Mouse (Mus musculus) liver, postnatal 0 days (tissue): ENCODE measurements around the gene Cav2. TPM values are rescaled to one million over a fixed set of nuclear protein-coding genes. Genes with fewer than 3 reads are reported as not detected.
A peak's percentile ranks its signal among the peaks of the same experiment; 100 is the strongest.

Experiments
- ATAC-seq: fragments of 200-750 bp; cut with Nextera tagmentation; 2 replicates; pipeline ENCODE4 v1.8.0; 2017; ENCODE audit warnings: mild to moderate bottlenecking, moderate library complexity
- DNase-seq: peaks from one replicate; pipeline ENCODE4 v3.0.0-alpha.2; 2016
- H3K27ac ChIP-seq: fragments of 300-500 bp; sonication (generic); 2 replicates; pipeline ENCODE4 v1.5.1; 2014; ENCODE audit warnings: antibody characterized with exemption, moderate library complexity, mild to moderate bottlenecking, low read depth
- H3K27me3 ChIP-seq: fragments of 300-500 bp; sonication (generic); 2 replicates; pipeline ENCODE4 v1.6.1; 2014; ENCODE audit warnings: low read length, control low read depth, mixed read lengths; ENCODE audit not compliant: insufficient read depth
- H3K36me3 ChIP-seq: fragments of 300-500 bp; sonication (generic); replicated peaks from 2 replicates; pipeline ENCODE4 v1.6.1; 2014; ENCODE audit warnings: mild to moderate bottlenecking, control low read depth, low read length, moderate library complexity, mixed read lengths; ENCODE audit not compliant: insufficient read depth
- H3K4me1 ChIP-seq: fragments of 300-500 bp; sonication (generic); 2 replicates; pipeline ENCODE4 v1.6.1; 2014; ENCODE audit warnings: antibody characterized with exemption, mild to moderate bottlenecking, control low read depth; ENCODE audit not compliant: insufficient read depth
- H3K4me2 ChIP-seq: fragments of 300-500 bp; sonication (generic); 2 replicates; pipeline ENCODE4 v1.6.1; 2014; ENCODE audit warnings: low read depth, mild to moderate bottlenecking, low read length, moderate library complexity, mixed read lengths
- H3K4me3 ChIP-seq: fragments of 300-500 bp; sonication (generic); 2 replicates; pipeline ENCODE4 v1.5.1; 2014; ENCODE audit warnings: low read depth, low read length
- H3K9ac ChIP-seq: fragments of 300-500 bp; sonication (generic); replicated peaks from 2 replicates; pipeline ENCODE4 v1.6.1; 2014; ENCODE audit warnings: mild to moderate bottlenecking, moderate library complexity
- H3K9me3 ChIP-seq: fragments of 300-500 bp; sonication (generic); 2 replicates; pipeline ENCODE4 v1.6.1; 2016; ENCODE audit warnings: mild to moderate bottlenecking, control low read depth, low read length, mixed read lengths
- CTCF ChIP-seq: sonication (generic); IDR thresholded peaks from 2 replicates; pipeline ENCODE4 v1.5.1; 2016; ENCODE audit warnings: antibody characterized with exemption, low read depth
- EP300 ChIP-seq: IDR thresholded peaks from 2 replicates; pipeline ENCODE4 v1.6.1; 2016; ENCODE audit warnings: antibody characterized with exemption, low read depth, mild to moderate bottlenecking
- WGBS: fragments of 180-500 bp; shearing (Covaris S2); extraction: QIAGEN DNeasy Blood & Tissue Kit; methylation state at CpG from one replicate; pipeline ENCODE4 v1.1.7; 2014; ENCODE audit not compliant: insufficient replicate concordance; 5-methylcytosine and 5-hydroxymethylcytosine counted together
- polyA plus RNA-seq: library from polyadenylated mRNA; unstranded; fragments of >200 nt; fragmentation: Nextera tagmentation; extraction: Ambion mirVana; gene quantifications from 2 replicates; pipeline ENCODE4 v1.2.1, GENCODE M21; 2015

The Cav2 gene
- 4.5 and 4.7 TPM in 2 replicates for polyA plus RNA-seq

- Histone ChIP-seq H3K27me3 (no peaks in the 10 kb centered on the region), H3K36me3 (no peaks in the 10 kb centered on the region), H3K4me3 (peak within 1 kb of the TSS; percentile 56), H3K9me3 (no peaks in the 10 kb centered on the region), H3K9ac (peak within 1 kb of the TSS; percentile 55), H3K4me1 (peaks cover 10% of the 10 kb centered on the region; the same call in 1 of the 2 replicates), H3K4me2 (peak within 1 kb of the TSS; percentile 90), H3K27ac (peak within 1 kb of the TSS; percentile 61)
- DNase-seq (peak; percentile 61), ATAC-seq (peak; percentile 75)
- WGBS: 2% methylated on average over 39 of the region's 40 CpGs
- TF ChIP-seq EP300 (no peak), CTCF (no peak)
These were observed at the start of gene Cav2 for GRCm38 (mm10) chr6:17280939-17281756. TSS of gene Cav2 (plus strand) at chr6:17281185.

- DNase-seq (no peak), ATAC-seq (no peak)
- TF ChIP-seq EP300 (no peak), CTCF (no peak)
- Histone ChIP-seq H3K36me3 (no peaks in the 10 kb centered on the region), H3K4me2 (no peak overlapping the region), H3K9ac (no peak overlapping the region), H3K4me1 (no peaks in the 10 kb centered on the region), H3K9me3 (no peaks in the 10 kb centered on the region), H3K4me3 (no peak overlapping the region), H3K27me3 (no peaks in the 10 kb centered on the region), H3K27ac (no peak overlapping the region)
- 80% methylated on average over 1 of the region's 1 CpGs for WGBS
These were observed 41.3 kb upstream of the Cav2 start for GRCm38 (mm10) chr6:17239693-17240092.

- Histone ChIP-seq H3K4me3 (no peak overlapping the region), H3K9ac (no peak overlapping the region), H3K4me1 (no peaks in the 10 kb centered on the region), H3K27me3 (no peaks in the 10 kb centered on the region), H3K27ac (no peak overlapping the region), H3K36me3 (no peaks in the 10 kb centered on the region), H3K9me3 (no peaks in the 10 kb centered on the region), H3K4me2 (no peak overlapping the region)
- TF ChIP-seq EP300 (no peak), CTCF (no peak)
- ATAC-seq: no peak
- no peak for DNase-seq
- WGBS: 92% methylated on average over 1 of the region's 1 CpGs
These were observed 40.0 kb upstream of the Cav2 start for GRCm38 (mm10) chr6:17241013-17241412.

DNA sequence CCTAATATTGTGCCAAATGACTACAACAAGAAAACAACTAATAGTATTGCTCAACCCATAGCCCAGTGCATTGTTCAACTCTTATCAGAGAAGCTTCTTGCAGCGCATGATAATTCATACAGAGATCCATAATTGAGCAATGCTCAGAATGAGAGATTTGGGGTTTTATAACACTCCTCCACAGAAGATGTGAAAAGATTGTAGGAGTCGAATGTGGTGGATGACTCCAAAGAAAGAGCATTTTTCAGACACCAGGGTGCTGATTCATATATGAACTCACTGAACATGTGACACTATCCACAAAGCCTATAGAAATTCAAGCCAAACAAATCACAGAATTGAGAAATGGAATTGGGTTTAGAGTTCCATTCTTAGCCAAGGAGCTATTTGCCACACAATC, 34.0 kb upstream of the Cav2 start:
- H3K9ac ChIP-seq: no peak overlapping the region
- H3K9me3 ChIP-seq: no peaks in the 10 kb centered on the region
- 0 out of 2 replicates have a peak, but pooled peaks cover 4% of the 10 kb centered on the region for H3K4me1 ChIP-seq
- H3K27me3 ChIP-seq: no peaks in the 10 kb centered on the region
- DNase-seq (no peak), ATAC-seq (no peak)
- no peak overlapping the region for H3K4me2 ChIP-seq
- H3K27ac ChIP-seq: no peak overlapping the region
- H3K4me3 ChIP-seq: no peak overlapping the region
- H3K36me3 ChIP-seq: no peaks in the 10 kb centered on the region
- 85% methylated on average over 2 of the region's 2 CpGs for WGBS
- TF ChIP-seq EP300 (no peak), CTCF (no peak)

DNA sequence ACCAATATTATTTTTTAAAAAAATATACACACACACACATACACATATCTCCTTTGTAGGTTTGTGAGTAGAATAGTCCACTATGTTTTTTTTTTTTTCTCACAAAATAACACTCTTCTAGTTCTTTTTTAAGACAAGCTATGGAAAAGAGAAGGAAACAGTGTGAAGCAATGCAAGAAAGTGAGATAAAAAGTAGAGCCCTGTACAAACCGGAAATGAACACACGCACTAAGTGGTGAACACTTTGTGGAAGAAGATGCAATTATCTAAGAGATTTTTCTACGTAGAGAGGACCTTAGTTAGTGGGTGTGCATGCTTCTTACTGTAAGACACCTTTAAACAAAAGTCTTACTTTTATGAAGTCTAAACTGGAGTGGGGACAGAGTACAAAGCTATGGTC, 33.3 kb upstream of the Cav2 start:
- Histone ChIP-seq H3K4me3 (no peak overlapping the region), H3K9me3 (no peaks in the 10 kb centered on the region), H3K27ac (no peak overlapping the region), H3K4me1 (0 out of 2 replicates have a peak, but pooled peaks cover 4% of the 10 kb centered on the region), H3K9ac (no peak overlapping the region), H3K4me2 (no peak overlapping the region), H3K36me3 (no peaks in the 10 kb centered on the region), H3K27me3 (no peaks in the 10 kb centered on the region)
- DNase-seq (no peak), ATAC-seq (no peak)
- TF ChIP-seq CTCF (no peak), EP300 (no peak)
- 52% methylated on average over 3 of the region's 3 CpGs for WGBS

- DNase-seq (no peak), ATAC-seq (no peak)
- H3K4me1 ChIP-seq: 0 out of 2 replicates have a peak, but pooled peaks cover 4% of the 10 kb centered on the region
- H3K4me3 ChIP-seq: no peak overlapping the region
- no CpG with 5 or more reads among the region's 1 CpGs for WGBS
- no peaks in the 10 kb centered on the region for H3K27me3 ChIP-seq
- H3K9ac ChIP-seq: no peak overlapping the region
- no peak for TF ChIP-seq EP300
- no peak for TF ChIP-seq CTCF
- H3K27ac ChIP-seq: no peak overlapping the region
- no peak overlapping the region for H3K4me2 ChIP-seq
- H3K36me3 ChIP-seq: no peaks in the 10 kb centered on the region
- no peaks in the 10 kb centered on the region for H3K9me3 ChIP-seq
These were observed 32.7 kb upstream of the Cav2 start for GRCm38 (mm10) chr6:17248241-17248640.
